Mouse (Mus musculus) ES-E14 (cell line): ENCODE results near the gene 9130019O22Rik.

Experiments
- CHD2 ChIP-seq: IDR thresholded peaks from 2 replicates; pipeline ENCODE4 v1.6.1; 2014; ENCODE audit warnings: mild to moderate bottlenecking, low read depth, low read length, inconsistent platforms
- HCFC1 ChIP-seq: IDR thresholded peaks from 2 replicates; pipeline ENCODE4 v1.6.1; 2012; ENCODE audit warnings: low read length, inconsistent platforms, borderline replicate concordance; ENCODE audit not compliant: insufficient read depth
- MAFK ChIP-seq: IDR thresholded peaks from 2 replicates; pipeline ENCODE4 v1.6.1; 2014; ENCODE audit warnings: mild to moderate bottlenecking, low read depth, low read length, inconsistent platforms; ENCODE audit not compliant: insufficient read depth
- ZC3H11A ChIP-seq: IDR thresholded peaks from 2 replicates; pipeline ENCODE4 v1.6.1; 2012; ENCODE audit warnings: low read depth, mild to moderate bottlenecking, inconsistent platforms, low read length, borderline replicate concordance
- ZNF384 ChIP-seq: IDR thresholded peaks from 2 replicates; pipeline ENCODE4 v1.6.1; 2012; ENCODE audit warnings: low read depth, low read length, inconsistent platforms

GRCm38 (mm10) chr7:127435206-127435605, 48.2 kb upstream of the 9130019O22Rik start:
- no peak for TF ChIP-seq ZC3H11A
- no peak for TF ChIP-seq CHD2
- no peak for TF ChIP-seq ZNF384
- no peak for TF ChIP-seq HCFC1
- no peak for TF ChIP-seq MAFK
